Mouse (Mus musculus) erythroblast, adult 5-6 weeks (primary cell): ENCODE results near the gene Eea1. TPM values are rescaled to one million over a fixed set of nuclear protein-coding genes. Genes with fewer than 3 reads are reported as not detected.

ENCODE experiments used
- ATAC-seq: replicated peaks from 2 replicates; pipeline ENCODE4 v1.8.0; 2016; ENCODE audit warnings: moderate number of reproducible peaks, mild to moderate bottlenecking, moderate TSS enrichment, inconsistent platforms; ENCODE audit not compliant: poor library complexity, low FRiP score, severe bottlenecking
- total RNA-seq, 2 experiments: library from RNA; stranded (forward) in 1 of 2; stranded (reverse) in 1 of 2; fragments of 150-400 nt in 1 of 2; fragments of 200-764, 138-1000 nt in 1 of 2; gene quantifications; 2 replicates each; pipeline versions ENCODE4 v1.2.3 to v1.2.4; 2015 to 2017; ENCODE audit warnings: low replicate concordance in 2 of 2

The Eea1 gene
- total RNA-seq, 2 experiments from 2014 or later = 8.6 to 10.8 TPM

- ATAC-seq = no peak
These were observed 95.5 kb downstream of the Eea1 start for GRCm38 (mm10) chr10:96035951-96036350.

GRCm38 (mm10) chr10:96044216-96044615 lies 103.8 kb downstream of the Eea1 start:
- ATAC-seq = no peak

GRCm38 (mm10) chr10:96047960-96048536 lies 107.6 kb downstream of the Eea1 start:
- no peak for ATAC-seq

- no peak for ATAC-seq
These were observed 108.1 kb downstream of the Eea1 start for GRCm38 (mm10) chr10:96048550-96048949.

- ATAC-seq = no peak
These were observed 126.9 kb downstream of the Eea1 start for GRCm38 (mm10) chr10:96067347-96067746.

- no peak for ATAC-seq
These were observed 133.9 kb downstream of the Eea1 start for GRCm38 (mm10) chr10:96074386-96074785.

- ATAC-seq = no peak
These were observed 135.0 kb downstream of the Eea1 start for GRCm38 (mm10) chr10:96075403-96075802.

GRCm38 (mm10) chr10:96075880-96076279 lies 135.4 kb downstream of the Eea1 start:
- no peak for ATAC-seq

- no peak for ATAC-seq
These were observed 136.0 kb downstream of the Eea1 start for GRCm38 (mm10) chr10:96076461-96076860.

- ATAC-seq = peak; percentile 100
These were observed 137.1 kb downstream of the Eea1 start for GRCm38 (mm10) chr10:96077480-96078066.

GRCm38 (mm10) chr10:96079823-96080222 lies 139.4 kb downstream of the Eea1 start:
- no peak for ATAC-seq

GRCm38 (mm10) chr10:96080440-96081381 lies 140.3 kb downstream of the Eea1 start:
- ATAC-seq = 0 out of 2 replicates have a peak, but pooled peaks have one; percentile 45

- no peak for ATAC-seq
These were observed 141.8 kb downstream of the Eea1 start for GRCm38 (mm10) chr10:96082203-96082602.

GRCm38 (mm10) chr10:96089744-96090143 lies 149.3 kb downstream of the Eea1 start:
- ATAC-seq = no peak

GRCm38 (mm10) chr10:96090388-96090787 lies 149.9 kb downstream of the Eea1 start:
- no peak for ATAC-seq

GRCm38 (mm10) chr10:96093890-96094531 lies 153.6 kb downstream of the Eea1 start:
- no peak for ATAC-seq

- no peak for ATAC-seq
These were observed 154.1 kb downstream of the Eea1 start for GRCm38 (mm10) chr10:96094559-96094958.
